Mouse (Mus musculus): ENCODE results near the gene Syt8. TPM values are rescaled to one million over a fixed set of nuclear protein-coding genes. Genes with fewer than 3 reads are reported as not detected.

Syt8 gene
- total RNA-seq, 1 experiment from 2014 or later, result not detected

DNA sequence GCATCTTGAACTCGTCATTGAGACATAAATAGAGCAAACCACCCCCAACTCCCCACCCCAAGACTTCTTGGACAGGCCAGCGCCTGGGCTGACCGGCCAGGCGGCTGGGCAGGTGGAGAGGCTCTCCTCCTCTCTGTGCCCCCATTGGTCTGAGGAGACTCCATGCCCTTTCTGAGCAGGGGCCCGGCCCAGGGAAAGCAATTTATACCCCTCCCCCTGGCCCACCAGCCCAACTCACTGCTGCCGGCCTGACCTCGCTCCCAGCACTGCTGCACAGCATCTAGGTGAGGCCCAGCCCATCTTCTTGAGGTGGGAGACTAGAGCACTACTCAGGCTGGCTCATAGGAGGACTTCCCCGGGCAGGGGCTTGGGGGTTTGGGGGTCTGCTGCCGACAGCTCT lies 6.9 kb downstream of the Syt8 start, which contains the start of gene Tnni2:
Gene Tnni2 (plus strand): TSS at position 224 of the 400 bp plus-strand sequence.
- no peak for ATAC-seq (replicated peaks; ENCODE audit: insufficient number of reproducible peaks, low FRiP score, low TSS enrichment, poor library complexity, severe bottlenecking)

- ATAC-seq (replicated peaks; ENCODE audit: insufficient number of reproducible peaks, low FRiP score, low TSS enrichment, poor library complexity, severe bottlenecking), result peak; percentile 73
Measured at GRCm38 (mm10) chr7:142442081-142442907, 7.6 kb downstream of the Syt8 start.

GRCm38 (mm10) chr7:142442908-142443420 lies 8.3 kb downstream of the Syt8 start:
- ATAC-seq (replicated peaks; ENCODE audit: insufficient number of reproducible peaks, low FRiP score, low TSS enrichment, poor library complexity, severe bottlenecking), result peak; percentile 15; the same call in 1 of the 2 replicates

GRCm38 (mm10) chr7:142443474-142443873 lies 8.8 kb downstream of the Syt8 start:
- no peak for ATAC-seq (replicated peaks; ENCODE audit: insufficient number of reproducible peaks, low FRiP score, low TSS enrichment, poor library complexity, severe bottlenecking)

DNA sequence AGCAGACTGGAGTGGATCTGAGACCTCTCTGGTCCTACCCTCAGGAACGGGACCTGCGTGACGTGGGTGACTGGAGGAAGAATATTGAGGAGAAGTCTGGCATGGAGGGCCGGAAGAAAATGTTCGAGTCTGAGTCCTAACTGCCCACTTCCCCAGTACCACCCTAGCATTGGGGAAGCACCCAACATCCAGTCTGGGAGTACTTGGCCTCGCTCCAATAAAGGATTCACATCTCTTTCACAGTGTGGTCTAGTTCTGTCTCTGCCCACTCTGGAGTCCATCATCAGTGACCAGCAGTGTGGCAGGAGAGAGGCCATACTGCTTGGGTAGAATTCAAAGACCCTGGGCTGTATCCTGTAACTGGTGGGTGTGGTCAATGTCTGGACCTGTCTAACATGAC lies 9.5 kb downstream of the Syt8 start:
- no peak for ATAC-seq (replicated peaks; ENCODE audit: insufficient number of reproducible peaks, low FRiP score, low TSS enrichment, poor library complexity, severe bottlenecking)

DNA sequence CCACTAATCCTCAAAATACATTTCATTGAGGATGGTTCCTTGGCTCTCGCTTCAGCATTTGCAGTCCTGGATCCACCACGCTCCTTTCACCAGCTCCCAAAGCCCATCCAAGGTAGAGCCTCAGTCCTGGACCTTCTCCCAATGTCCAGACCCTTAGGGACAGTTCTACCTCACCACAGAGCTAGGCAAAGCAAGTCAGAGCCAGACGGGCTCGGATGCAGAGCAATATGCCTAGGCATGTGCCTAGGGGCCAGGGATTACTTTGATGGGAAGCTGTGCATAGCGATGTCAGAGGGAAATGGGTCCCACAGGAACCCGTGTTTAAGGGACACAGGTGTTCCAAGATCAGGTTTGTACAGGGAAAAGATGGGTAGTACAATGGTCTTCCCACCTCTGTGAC lies 10.7 kb downstream of the Syt8 start:
- no peak for ATAC-seq (replicated peaks; ENCODE audit: insufficient number of reproducible peaks, low FRiP score, low TSS enrichment, poor library complexity, severe bottlenecking)

DNA sequence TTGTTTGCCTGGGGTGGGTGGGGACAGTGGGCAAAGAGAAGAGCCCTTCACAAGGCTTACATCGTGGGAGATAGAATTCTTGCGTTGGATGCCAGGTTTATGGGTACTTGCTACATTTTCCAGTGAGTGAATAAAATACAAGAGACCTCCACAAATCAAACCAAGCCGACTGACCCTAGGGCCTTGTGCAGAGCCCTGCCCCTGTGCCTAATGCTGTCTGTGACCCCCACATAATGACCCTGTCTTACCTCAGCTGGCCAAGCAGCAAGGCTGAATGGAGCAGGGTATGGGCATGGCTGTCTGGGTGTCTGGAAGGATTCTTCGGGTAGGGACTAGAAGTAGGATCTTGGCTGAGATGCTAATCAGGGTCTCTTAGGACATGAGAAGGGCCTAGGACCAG lies 11.6 kb downstream of the Syt8 start:
- ATAC-seq (replicated peaks; ENCODE audit: insufficient number of reproducible peaks, low FRiP score, low TSS enrichment, poor library complexity, severe bottlenecking), result no peak

DNA sequence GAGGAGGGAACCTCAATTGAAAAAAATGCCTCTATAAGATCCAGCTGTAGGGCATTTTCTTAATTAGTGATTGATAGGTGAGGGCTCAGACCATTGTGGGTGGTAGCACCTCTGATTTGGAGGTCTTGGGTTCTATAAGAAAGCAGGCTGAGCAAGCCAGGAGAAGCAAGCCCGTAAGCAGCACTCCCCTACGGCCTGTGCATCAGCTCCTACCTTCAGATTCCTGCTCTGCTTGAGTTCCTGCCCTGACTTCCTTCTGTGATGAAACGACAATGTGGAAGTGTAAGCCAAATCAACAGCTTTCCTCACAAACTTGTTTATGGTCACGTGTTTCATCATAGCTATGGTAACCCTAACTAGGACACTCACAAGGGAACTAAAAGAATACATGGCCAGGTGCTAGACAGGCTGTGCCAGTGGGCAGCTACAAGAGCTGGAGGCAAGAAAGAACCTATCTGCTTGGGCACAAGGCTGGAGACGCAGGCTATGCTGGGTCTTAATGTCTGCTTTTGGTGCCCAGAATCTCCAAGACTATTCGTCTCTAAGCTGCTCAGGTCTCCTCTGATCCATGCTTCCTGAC lies 14.5 kb downstream of the Syt8 start:
- ATAC-seq (replicated peaks; ENCODE audit: insufficient number of reproducible peaks, low FRiP score, low TSS enrichment, poor library complexity, severe bottlenecking), result peak; percentile 88

GRCm38 (mm10) chr7:142454706-142455105 lies 20.1 kb downstream of the Syt8 start:
- ATAC-seq (replicated peaks; ENCODE audit: insufficient number of reproducible peaks, low FRiP score, low TSS enrichment, poor library complexity, severe bottlenecking), result no peak

GRCm38 (mm10) chr7:142455251-142455650 lies 20.6 kb downstream of the Syt8 start:
- no peak for ATAC-seq (replicated peaks; ENCODE audit: insufficient number of reproducible peaks, low FRiP score, low TSS enrichment, poor library complexity, severe bottlenecking)

DNA sequence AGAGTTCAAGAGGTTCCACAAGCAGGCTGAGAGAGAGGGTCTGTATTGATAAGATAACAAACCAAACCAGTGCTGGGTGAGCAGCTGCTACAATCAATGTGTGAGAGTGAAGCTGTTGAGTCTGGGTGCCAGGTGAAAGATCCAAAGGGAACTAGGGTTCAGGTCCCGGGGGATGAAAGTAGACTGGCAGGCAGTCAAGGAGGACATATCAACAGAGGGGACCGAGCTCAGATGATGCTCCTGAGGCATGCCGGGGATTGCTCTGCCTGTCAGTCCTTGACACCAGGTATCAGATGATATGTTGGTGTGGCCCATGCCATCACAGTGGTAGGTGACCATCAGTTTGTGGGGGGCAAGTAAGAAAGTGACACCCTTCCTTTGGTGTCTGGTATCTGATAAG lies 22.2 kb downstream of the Syt8 start:
- ATAC-seq (replicated peaks; ENCODE audit: insufficient number of reproducible peaks, low FRiP score, low TSS enrichment, poor library complexity, severe bottlenecking), result no peak

- ATAC-seq (replicated peaks; ENCODE audit: insufficient number of reproducible peaks, low FRiP score, low TSS enrichment, poor library complexity, severe bottlenecking), result no peak
Measured at GRCm38 (mm10) chr7:142457227-142457811, 22.7 kb downstream of the Syt8 start.

DNA sequence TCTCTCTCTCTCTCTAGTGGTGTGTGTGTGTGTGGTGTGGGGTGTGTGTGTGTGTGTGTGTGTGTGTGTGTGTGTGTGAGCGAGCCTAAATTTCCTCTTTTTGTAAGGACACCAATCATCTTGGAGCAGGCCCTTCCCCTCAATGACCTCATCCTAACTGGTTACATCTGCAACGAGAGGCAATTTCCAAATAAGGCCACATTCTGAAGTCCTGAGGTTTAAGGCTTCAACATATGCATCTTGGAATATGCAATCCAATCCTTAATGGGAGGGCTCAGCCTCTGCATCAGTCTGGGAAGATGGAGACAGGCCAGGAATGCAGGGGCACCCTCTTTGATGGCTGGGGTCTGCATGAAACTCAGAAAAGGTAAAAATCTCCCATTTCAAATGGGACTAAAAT lies 23.4 kb downstream of the Syt8 start:
- peak; percentile 45 for ATAC-seq (replicated peaks; ENCODE audit: insufficient number of reproducible peaks, low FRiP score, low TSS enrichment, poor library complexity, severe bottlenecking)

DNA sequence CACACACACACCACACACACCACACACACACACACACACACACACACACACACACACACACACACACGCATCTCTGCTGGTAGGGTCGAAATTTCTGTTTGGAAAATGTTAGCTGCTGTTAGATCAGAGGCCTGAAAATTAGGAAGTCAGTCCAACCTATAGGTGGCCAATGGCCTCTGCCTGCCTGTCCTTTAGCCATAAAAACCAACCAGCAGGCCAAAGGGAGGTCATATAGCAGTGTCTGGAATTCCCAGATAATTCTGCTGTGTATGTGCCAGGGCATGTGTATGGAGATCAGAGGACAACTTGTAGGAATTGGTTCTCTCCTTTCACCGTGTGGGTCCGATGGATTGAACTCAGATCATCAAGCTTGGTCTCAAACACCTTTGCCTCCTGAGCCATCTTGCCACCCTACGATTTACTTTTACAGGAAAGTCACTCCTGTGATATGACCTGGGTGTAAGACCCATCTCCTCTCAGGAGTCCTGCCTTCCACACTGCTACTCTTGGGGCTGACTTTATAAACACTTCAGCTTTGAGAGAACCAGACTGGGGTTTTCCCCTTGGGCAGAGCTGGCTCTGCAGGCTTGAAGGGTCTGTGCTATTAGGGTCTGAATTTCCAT lies 24.1 kb downstream of the Syt8 start:
- no peak for ATAC-seq (replicated peaks; ENCODE audit: insufficient number of reproducible peaks, low FRiP score, low TSS enrichment, poor library complexity, severe bottlenecking)

DNA sequence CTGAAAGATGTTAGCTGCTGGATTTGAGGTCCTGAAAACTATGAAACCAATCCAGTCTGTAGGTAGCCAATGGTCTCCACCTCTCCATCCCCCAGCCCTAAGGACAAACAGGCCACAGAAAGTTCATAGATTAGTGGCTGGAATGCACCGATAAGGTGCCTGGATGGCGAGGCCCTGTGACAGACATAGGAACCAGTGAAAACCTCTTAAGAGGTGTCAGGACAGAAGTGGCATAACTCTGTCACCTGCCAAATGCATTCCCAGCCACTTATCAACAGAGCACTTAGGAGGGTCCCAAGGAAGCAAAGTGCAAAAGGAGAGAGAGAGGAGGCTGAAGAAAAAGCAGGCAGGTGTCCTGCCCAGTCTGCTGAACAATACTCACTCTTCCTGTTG lies 24.6 kb downstream of the Syt8 start:
- ATAC-seq (replicated peaks; ENCODE audit: insufficient number of reproducible peaks, low FRiP score, low TSS enrichment, poor library complexity, severe bottlenecking), result no peak

GRCm38 (mm10) chr7:142460636-142461077 lies 26.0 kb downstream of the Syt8 start, which contains the start of gene Lsp1:
Gene Lsp1, plus strand, starts transcription at chr7:142460809.
- peak; percentile 41 for ATAC-seq (replicated peaks; ENCODE audit: insufficient number of reproducible peaks, low FRiP score, low TSS enrichment, poor library complexity, severe bottlenecking)

GRCm38 (mm10) chr7:142461446-142461845 lies 26.8 kb downstream of the Syt8 start:
- peak; percentile 45 for ATAC-seq (replicated peaks; ENCODE audit: insufficient number of reproducible peaks, low FRiP score, low TSS enrichment, poor library complexity, severe bottlenecking)

GRCm38 (mm10) chr7:142462190-142462589 lies 27.5 kb downstream of the Syt8 start:
- ATAC-seq (replicated peaks; ENCODE audit: insufficient number of reproducible peaks, low FRiP score, low TSS enrichment, poor library complexity, severe bottlenecking), result no peak

DNA sequence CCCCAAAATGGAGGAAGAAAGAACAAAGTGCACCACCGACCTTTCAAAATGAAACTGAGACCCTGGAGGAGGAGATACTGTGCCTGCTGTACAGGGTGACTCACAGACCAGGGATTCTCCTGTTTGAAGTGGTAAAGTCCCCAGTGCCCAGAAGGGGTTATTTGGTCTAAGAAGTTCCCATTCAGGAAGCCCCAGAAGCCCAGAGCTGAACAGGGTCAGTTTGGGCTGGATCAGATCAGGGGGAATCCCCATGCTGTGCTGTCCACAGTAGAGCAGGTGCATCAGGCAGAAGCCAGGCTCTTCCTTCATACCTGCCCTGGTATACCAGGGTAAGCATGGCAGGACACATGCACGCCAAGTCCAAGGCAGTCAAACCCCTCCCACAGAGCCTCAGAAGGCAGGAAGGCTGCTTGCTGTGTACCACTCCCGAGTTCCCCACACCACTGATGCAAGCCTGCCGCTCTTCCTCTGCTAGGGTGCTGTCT lies 28.0 kb downstream of the Syt8 start:
- ATAC-seq (replicated peaks; ENCODE audit: insufficient number of reproducible peaks, low FRiP score, low TSS enrichment, poor library complexity, severe bottlenecking), result no peak; the same call in 1 of the 2 replicates

Measured in monocyte, adult 5-6 weeks (primary cell).